Mouse (Mus musculus): ENCODE data around the gene Olfr1445.

GRCm38 (mm10) chr19:12893424-12893823, 9.8 kb downstream of the Olfr1445 start, which contains the start of gene Olfr1446:
- no peak for TF ChIP-seq EP300 (IDR thresholded peaks at IDR 0.05; ENCODE audit: insufficient read depth, low read depth, low read length)
- TF ChIP-seq CTCF (IDR thresholded peaks at IDR 0.05), result no peak

All from heart, adult 2 months (tissue).